Mouse (Mus musculus): Measurements from ENCODE around the gene Nde1. TPM values are rescaled to one million over a fixed set of nuclear protein-coding genes. Genes with fewer than 3 reads are reported as not detected.
"Not testable (repeated sequence)": the region's sequence is repeated elsewhere in the genome, so short reads cannot be mapped to it uniquely, and the experiment has no call there.

Gene Nde1
- total RNA-seq, 1 experiment = 61.3 TPM

DNA sequence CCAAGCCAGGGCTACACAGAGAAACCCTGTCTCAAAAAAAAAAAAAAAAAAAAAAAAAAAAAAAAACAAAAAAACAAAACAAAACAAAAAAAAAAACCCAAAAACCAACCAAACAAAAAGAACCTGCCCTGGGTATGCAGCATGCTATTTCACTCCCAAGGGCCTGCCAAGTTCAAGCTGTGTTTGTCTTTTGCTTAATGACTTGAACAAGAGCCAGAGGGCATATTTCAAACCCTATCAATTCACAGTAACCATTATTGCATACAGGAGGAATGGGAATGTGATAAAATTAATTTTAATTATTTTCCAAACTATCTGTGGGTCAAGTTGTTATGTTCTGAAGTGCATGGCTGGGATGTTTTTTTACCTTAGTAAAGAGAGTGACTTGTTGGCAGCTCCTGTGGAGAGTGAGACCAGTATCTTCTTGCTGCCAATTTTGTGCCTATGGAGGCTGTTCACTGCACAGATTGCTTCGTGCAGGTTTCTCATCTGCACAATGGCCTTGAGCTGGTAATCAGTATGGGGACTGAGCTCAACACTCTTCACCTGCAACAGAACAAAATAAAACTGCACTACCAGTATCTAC is 25.0 kb upstream of the Nde1 start:
- no peaks in the 10 kb centered on the region for H3K9me3 ChIP-seq (ENCODE audit: control insufficient read depth, insufficient read depth, low read depth, low read length)
- no peaks in the 10 kb centered on the region for H3K4me1 ChIP-seq (ENCODE audit: control insufficient read depth in 2 of 2, insufficient read depth in 2 of 2, low read length in 2 of 2, poor library complexity in 1 of 2)
- no peak overlapping the region for H3K9ac ChIP-seq (ENCODE audit: insufficient read depth, low read depth, low read length, poor library complexity, severe bottlenecking)
- in situ Hi-C loops (cut with MboI; ENCODE audit: low sequenced_read_pairs in 2 of 2, unreplicated experiment in 2 of 2) = no loop called here
- no peak overlapping the region for H3K27ac ChIP-seq (ENCODE audit: insufficient read depth, low read depth, low read length, poor library complexity, severe bottlenecking)
- TF ChIP-seq ZNF384 (IDR thresholded peaks at IDR 0.05; ENCODE audit: low read depth, low read length) (0 out of 2 replicates have a peak, but pooled peaks have one; percentile 15), MAFK (IDR thresholded peaks at IDR 0.05; ENCODE audit: insufficient read depth, low read depth, low read length) (no peak)
- H3K36me3 ChIP-seq (ENCODE audit: control insufficient read depth, insufficient read depth, low read length, poor library complexity, severe bottlenecking) = peaks cover 23% of the 10 kb centered on the region
- no peak for DNase-seq (ENCODE audit: low read depth, low spot score)
- H3K4me3 ChIP-seq (ENCODE audit: insufficient read depth in 1 of 2, low read depth in 1 of 2, low read length in 2 of 2, poor library complexity in 1 of 2, severe bottlenecking in 1 of 2) = no peak overlapping the region

DNA sequence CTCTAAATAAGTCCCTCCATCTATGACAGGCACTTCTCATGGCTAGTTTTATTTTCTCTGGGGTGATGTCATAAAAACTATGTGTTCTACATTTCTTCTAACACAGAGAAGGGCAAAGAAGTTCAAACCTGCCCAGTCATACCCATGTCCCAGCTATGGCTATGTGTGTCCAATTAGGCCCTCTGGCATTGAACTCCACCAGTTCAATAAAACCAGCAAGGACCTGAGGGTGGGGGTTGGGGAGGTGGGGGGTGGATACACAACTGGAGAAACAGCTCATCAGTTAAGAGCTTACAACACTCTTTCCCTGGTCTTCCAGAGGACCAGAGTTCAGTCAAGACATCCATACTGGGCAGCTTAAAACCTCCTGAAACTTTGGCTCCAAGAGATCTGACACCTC is 24.0 kb upstream of the Nde1 start:
- H3K36me3 ChIP-seq (ENCODE audit: control insufficient read depth, insufficient read depth, low read length, poor library complexity, severe bottlenecking) = peaks cover 23% of the 10 kb centered on the region

DNA sequence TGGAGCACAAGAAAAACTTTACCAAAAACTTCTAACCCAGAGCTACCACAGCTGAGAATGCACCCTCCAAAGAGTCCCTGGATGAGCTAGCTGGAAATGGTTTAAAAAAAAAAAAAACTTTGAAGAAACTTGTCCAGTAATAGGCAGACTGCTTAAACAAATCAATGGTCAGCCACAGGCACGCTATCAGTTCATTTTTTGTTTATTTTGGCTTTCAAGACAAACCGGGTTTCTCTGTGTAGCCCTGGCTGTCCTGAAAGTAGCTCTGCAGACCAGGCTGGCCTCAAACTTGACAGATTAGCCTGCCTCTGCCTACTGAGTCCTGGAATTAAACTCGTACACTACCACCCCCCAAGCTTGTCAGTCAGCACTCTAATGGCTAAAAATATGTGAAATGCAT is 19.8 kb upstream of the Nde1 start:
- Histone ChIP-seq H3K4me1 (ENCODE audit: control insufficient read depth in 2 of 2, insufficient read depth in 2 of 2, low read length in 2 of 2, poor library complexity in 1 of 2) (no peaks in the 10 kb centered on the region), H3K36me3 (ENCODE audit: control insufficient read depth, insufficient read depth, low read length, poor library complexity, severe bottlenecking) (peaks cover 29% of the 10 kb centered on the region), H3K4me3 (ENCODE audit: insufficient read depth in 1 of 2, low read depth in 1 of 2, low read length in 2 of 2, poor library complexity in 1 of 2, severe bottlenecking in 1 of 2) (no peak overlapping the region), H3K9me3 (ENCODE audit: control insufficient read depth, insufficient read depth, low read depth, low read length) (no peaks in the 10 kb centered on the region), H3K9ac (ENCODE audit: insufficient read depth, low read depth, low read length, poor library complexity, severe bottlenecking) (no peak overlapping the region), H3K27ac (ENCODE audit: insufficient read depth, low read depth, low read length, poor library complexity, severe bottlenecking) (no peak overlapping the region)
- no peak for TF ChIP-seq ZC3H11A (IDR thresholded peaks at IDR 0.05; ENCODE audit: borderline replicate concordance, low read depth, low read length)
- no peak for TF ChIP-seq CHD2 (IDR thresholded peaks at IDR 0.05; ENCODE audit: low read depth, low read length)
- TF ChIP-seq ZNF384 (IDR thresholded peaks at IDR 0.05; ENCODE audit: low read depth, low read length) = no peak
- no peak for TF ChIP-seq HCFC1 (IDR thresholded peaks at IDR 0.05; ENCODE audit: borderline replicate concordance, insufficient read depth, low read length)
- TF ChIP-seq MAFK (IDR thresholded peaks at IDR 0.05; ENCODE audit: insufficient read depth, low read depth, low read length) = no peak
- DNase-seq (ENCODE audit: low read depth, low spot score) = no peak
- in situ Hi-C loops (cut with MboI; ENCODE audit: low sequenced_read_pairs in 2 of 2, unreplicated experiment in 2 of 2) = no loop called here

More for the DNA sequence above, 24.0 kb upstream of the Nde1 start:
- Histone ChIP-seq H3K27ac (ENCODE audit: insufficient read depth, low read depth, low read length, poor library complexity, severe bottlenecking) (no peak overlapping the region), H3K4me1 (ENCODE audit: control insufficient read depth in 2 of 2, insufficient read depth in 2 of 2, low read length in 2 of 2, poor library complexity in 1 of 2) (no peaks in the 10 kb centered on the region), H3K9ac (ENCODE audit: insufficient read depth, low read depth, low read length, poor library complexity, severe bottlenecking) (no peak overlapping the region), H3K4me3 (ENCODE audit: insufficient read depth in 1 of 2, low read depth in 1 of 2, low read length in 2 of 2, poor library complexity in 1 of 2, severe bottlenecking in 1 of 2) (no peak overlapping the region), H3K9me3 (ENCODE audit: control insufficient read depth, insufficient read depth, low read depth, low read length) (no peaks in the 10 kb centered on the region)
- in situ Hi-C loops (cut with MboI; ENCODE audit: low sequenced_read_pairs in 2 of 2, unreplicated experiment in 2 of 2) = no loop called here
- TF ChIP-seq MAFK (IDR thresholded peaks at IDR 0.05; ENCODE audit: insufficient read depth, low read depth, low read length) (no peak), ZC3H11A (IDR thresholded peaks at IDR 0.05; ENCODE audit: borderline replicate concordance, low read depth, low read length) (no peak), HCFC1 (IDR thresholded peaks at IDR 0.05; ENCODE audit: borderline replicate concordance, insufficient read depth, low read length) (no peak), CHD2 (IDR thresholded peaks at IDR 0.05; ENCODE audit: low read depth, low read length) (no peak), ZNF384 (IDR thresholded peaks at IDR 0.05; ENCODE audit: low read depth, low read length) (no peak)
- DNase-seq (ENCODE audit: low read depth, low spot score) = no peak

DNA sequence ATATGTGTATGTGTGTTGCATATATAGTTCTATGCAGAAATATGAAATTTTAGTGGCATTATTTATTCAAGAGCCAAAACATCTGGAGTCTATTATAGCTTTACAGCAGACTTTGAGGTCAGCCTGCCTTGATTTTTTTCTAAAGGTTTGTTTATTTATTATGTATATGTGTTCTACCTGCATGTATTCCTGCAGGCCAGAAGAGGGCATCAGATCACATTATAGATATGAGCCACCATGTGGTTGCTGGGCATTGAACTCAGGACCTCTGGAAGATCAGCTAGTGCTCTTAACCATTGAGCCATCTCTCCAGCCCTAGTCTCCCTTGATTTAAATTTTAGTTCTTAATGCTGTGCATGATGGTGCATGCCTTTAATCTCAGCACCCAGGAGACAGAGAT is 15.4 kb upstream of the Nde1 start:
- no peak overlapping the region for H3K4me3 ChIP-seq (ENCODE audit: insufficient read depth in 1 of 2, low read depth in 1 of 2, low read length in 2 of 2, poor library complexity in 1 of 2, severe bottlenecking in 1 of 2)
- H3K27ac ChIP-seq (ENCODE audit: insufficient read depth, low read depth, low read length, poor library complexity, severe bottlenecking) = no peak overlapping the region
- no peaks in the 10 kb centered on the region for H3K4me1 ChIP-seq (ENCODE audit: control insufficient read depth in 2 of 2, insufficient read depth in 2 of 2, low read length in 2 of 2, poor library complexity in 1 of 2)
- no peaks in the 10 kb centered on the region for H3K9me3 ChIP-seq (ENCODE audit: control insufficient read depth, insufficient read depth, low read depth, low read length)
- H3K36me3 ChIP-seq (ENCODE audit: control insufficient read depth, insufficient read depth, low read length, poor library complexity, severe bottlenecking) = peaks cover 23% of the 10 kb centered on the region
- H3K9ac ChIP-seq (ENCODE audit: insufficient read depth, low read depth, low read length, poor library complexity, severe bottlenecking) = no peak overlapping the region
- in situ Hi-C loops (cut with MboI; ENCODE audit: low sequenced_read_pairs in 2 of 2, unreplicated experiment in 2 of 2) = no loop called here
- DNase-seq (ENCODE audit: low read depth, low spot score) = no peak
- TF ChIP-seq ZC3H11A (IDR thresholded peaks at IDR 0.05; ENCODE audit: borderline replicate concordance, low read depth, low read length) = no peak
- no peak for TF ChIP-seq HCFC1 (IDR thresholded peaks at IDR 0.05; ENCODE audit: borderline replicate concordance, insufficient read depth, low read length)
- TF ChIP-seq ZNF384 (IDR thresholded peaks at IDR 0.05; ENCODE audit: low read depth, low read length) = no peak
- no peak for TF ChIP-seq MAFK (IDR thresholded peaks at IDR 0.05; ENCODE audit: insufficient read depth, low read depth, low read length)
- no peak for TF ChIP-seq CHD2 (IDR thresholded peaks at IDR 0.05; ENCODE audit: low read depth, low read length)

DNA sequence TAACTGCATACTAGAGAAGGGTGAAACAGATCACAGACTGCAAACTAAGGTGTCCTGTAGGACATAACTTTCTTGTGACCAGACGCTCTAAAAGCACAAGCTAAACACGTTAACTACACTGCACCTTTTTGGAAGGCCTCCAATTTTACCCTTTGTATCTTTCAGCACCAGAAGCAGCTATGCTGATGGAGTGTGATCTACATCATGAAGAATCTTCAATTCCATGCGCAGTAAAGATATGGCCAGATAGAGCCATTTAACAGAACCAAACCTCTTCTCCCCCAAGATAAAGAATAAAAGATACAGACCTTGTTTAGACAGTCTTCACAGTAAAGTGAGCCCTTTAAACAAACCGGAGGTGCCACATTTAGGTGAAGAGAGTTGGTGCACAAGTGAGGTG is 11.4 kb upstream of the Nde1 start:
- Histone ChIP-seq H3K4me3 (ENCODE audit: insufficient read depth in 1 of 2, low read depth in 1 of 2, low read length in 2 of 2, poor library complexity in 1 of 2, severe bottlenecking in 1 of 2) (no peak overlapping the region), H3K9me3 (ENCODE audit: control insufficient read depth, insufficient read depth, low read depth, low read length) (no peaks in the 10 kb centered on the region), H3K9ac (ENCODE audit: insufficient read depth, low read depth, low read length, poor library complexity, severe bottlenecking) (no peak overlapping the region), H3K27ac (ENCODE audit: insufficient read depth, low read depth, low read length, poor library complexity, severe bottlenecking) (no peak overlapping the region), H3K4me1 (ENCODE audit: control insufficient read depth in 2 of 2, insufficient read depth in 2 of 2, low read length in 2 of 2, poor library complexity in 1 of 2) (no peaks in the 10 kb centered on the region), H3K36me3 (ENCODE audit: control insufficient read depth, insufficient read depth, low read length, poor library complexity, severe bottlenecking) (peaks cover 14% of the 10 kb centered on the region)
- TF ChIP-seq ZC3H11A (IDR thresholded peaks at IDR 0.05; ENCODE audit: borderline replicate concordance, low read depth, low read length) (no peak), MAFK (IDR thresholded peaks at IDR 0.05; ENCODE audit: insufficient read depth, low read depth, low read length) (no peak), CHD2 (IDR thresholded peaks at IDR 0.05; ENCODE audit: low read depth, low read length) (no peak), HCFC1 (IDR thresholded peaks at IDR 0.05; ENCODE audit: borderline replicate concordance, insufficient read depth, low read length) (no peak), ZNF384 (IDR thresholded peaks at IDR 0.05; ENCODE audit: low read depth, low read length) (no peak)
- DNase-seq (ENCODE audit: low read depth, low spot score) = no peak
- in situ Hi-C loops (cut with MboI; ENCODE audit: low sequenced_read_pairs in 2 of 2, unreplicated experiment in 2 of 2) = no loop called here

DNA sequence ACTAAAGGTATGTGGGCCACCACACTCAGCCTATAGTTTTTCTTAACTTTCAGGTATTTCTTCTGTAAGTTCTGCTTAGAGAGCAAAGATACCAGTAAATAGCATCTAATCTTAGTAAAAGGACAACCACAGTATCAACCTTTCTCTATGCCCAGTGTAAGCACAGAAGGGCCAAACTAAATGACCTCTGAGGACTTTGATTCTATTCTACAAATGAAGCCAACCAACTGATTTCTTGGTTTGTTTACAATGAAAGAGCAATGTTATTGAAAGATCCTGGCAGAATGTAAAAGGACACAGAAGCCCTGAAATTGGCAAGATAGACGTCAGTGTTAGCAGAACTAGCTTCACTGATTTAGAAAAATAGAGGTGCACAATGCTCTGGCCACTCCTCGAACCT is 7.4 kb upstream of the Nde1 start:
- DNase-seq (ENCODE audit: low read depth, low spot score); H3K9me3 ChIP-seq (ENCODE audit: control insufficient read depth, insufficient read depth, low read depth, low read length); H3K4me1 ChIP-seq (ENCODE audit: control insufficient read depth in 2 of 2, insufficient read depth in 2 of 2, low read length in 2 of 2, poor library complexity in 1 of 2); in situ Hi-C loops (cut with MboI; ENCODE audit: low sequenced_read_pairs in 2 of 2, unreplicated experiment in 2 of 2); H3K4me3 ChIP-seq (ENCODE audit: insufficient read depth in 1 of 2, low read depth in 1 of 2, low read length in 2 of 2, poor library complexity in 1 of 2, severe bottlenecking in 1 of 2); H3K36me3 ChIP-seq (ENCODE audit: control insufficient read depth, insufficient read depth, low read length, poor library complexity, severe bottlenecking); H3K27ac ChIP-seq (ENCODE audit: insufficient read depth, low read depth, low read length, poor library complexity, severe bottlenecking); H3K9ac ChIP-seq (ENCODE audit: insufficient read depth, low read depth, low read length, poor library complexity, severe bottlenecking): not testable (repeated sequence)

Data from ES-E14 (cell line).